Mouse (Mus musculus) embryo, embryonic 11.5 days (tissue): ENCODE data around the gene Dnal1.
A peak's percentile ranks its signal among the peaks of the same experiment; 100 is the strongest.

ENCODE experiments used
- DNase-seq: peaks from one replicate; pipeline ENCODE4 v3.0.0-alpha.2; 2012; ENCODE audit warnings: low read depth, low spot score

Dnal1 gene

DNA sequence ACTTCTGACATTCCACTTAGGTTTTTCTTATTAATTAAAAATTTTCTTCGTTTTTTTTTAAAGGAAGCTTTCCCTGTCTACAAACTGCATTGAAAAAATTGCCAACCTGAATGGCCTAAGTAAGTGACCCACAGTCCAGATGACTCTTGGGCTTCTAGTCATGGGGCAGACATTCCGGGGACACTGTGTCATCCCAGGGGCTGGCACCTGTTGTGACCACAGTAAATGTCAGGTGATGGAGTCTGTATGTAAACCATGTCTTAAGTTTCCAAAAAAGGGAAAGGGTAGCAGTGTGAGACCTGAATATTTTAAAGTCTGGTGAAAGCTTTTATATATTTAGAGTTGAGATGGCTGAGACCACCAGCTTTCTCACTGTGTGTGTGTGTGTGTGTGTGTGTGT lies 12.7 kb downstream of the Dnal1 start:
- no peak for DNase-seq

DNA sequence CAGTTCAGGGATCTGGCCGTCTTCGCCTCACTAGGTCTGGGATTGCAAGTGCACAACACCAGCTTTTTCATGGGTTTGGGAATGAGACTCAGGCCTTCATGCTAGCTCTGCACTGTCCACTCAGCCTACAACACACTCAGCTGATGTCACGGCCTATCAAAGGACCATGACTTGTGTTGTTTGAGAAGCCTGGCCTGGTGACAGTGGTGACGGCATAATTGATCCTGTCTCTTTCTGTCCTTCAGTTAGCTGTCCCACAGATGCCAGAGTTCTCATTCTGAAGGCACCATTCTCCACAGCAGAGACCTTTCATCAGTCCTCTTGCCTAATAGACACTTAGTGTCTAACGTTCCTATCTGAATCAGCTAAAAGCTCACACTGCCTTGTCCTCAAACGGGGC lies 14.4 kb downstream of the Dnal1 start:
- no peak for DNase-seq

DNA sequence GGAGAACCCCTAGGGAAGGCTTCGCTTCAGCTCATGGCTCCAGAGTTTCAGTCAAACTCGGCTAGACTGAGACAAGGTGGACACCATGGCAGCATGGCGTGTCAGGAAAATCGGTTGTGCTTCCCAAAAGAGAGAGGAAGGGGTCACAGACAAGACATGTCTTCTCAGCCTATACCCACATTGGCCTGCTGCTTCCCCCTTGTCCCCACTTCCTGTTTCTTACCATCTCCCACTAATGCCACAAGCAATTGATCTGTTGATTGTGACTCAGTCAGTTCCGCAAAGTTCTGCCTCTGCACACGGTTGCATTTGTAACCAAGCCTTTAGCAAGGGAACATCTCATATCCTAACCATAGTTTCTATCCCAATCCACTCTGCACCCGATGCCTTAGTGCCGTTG lies 15.8 kb downstream of the Dnal1 start:
- DNase-seq, result no peak

DNA sequence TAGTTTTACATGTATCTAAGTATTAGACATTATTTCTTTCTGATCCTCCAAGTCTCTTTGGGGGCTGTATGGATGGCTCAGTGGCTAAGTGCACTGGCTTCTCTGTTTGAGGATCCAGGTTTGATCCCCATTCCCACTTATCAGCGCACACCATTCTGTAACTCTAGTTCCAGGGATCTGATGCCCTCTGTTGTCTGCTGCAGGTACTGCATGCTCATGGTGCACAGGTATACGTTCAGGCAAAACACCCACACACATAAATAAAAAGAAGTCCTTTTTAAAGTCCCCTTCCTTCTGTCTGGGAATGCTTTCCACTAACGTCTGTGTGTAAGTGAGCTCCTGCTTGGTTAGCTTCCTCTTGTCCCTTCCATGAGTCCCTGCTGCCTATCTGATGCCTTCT lies 18.1 kb downstream of the Dnal1 start:
- no peak for DNase-seq

DNA sequence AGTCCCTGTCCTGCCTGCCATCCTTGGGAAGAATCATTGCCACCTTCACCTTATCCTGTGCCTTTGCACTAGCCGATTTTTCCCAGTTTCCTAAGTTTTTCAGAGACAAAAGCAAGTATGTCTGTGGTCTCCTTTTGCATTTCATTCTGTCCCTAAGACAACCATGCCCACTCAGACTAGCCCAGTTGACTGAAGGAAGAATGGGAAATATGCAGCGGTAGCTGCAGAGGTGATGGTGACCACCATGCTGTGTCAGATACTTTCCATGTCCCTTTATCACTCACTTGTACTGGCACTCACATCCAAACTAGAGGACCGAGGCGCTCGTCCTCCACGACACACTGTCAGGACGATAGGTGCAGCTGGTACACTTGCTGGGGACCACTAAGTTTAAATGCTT lies 23.0 kb downstream of the Dnal1 start:
- DNase-seq, result no peak

DNA sequence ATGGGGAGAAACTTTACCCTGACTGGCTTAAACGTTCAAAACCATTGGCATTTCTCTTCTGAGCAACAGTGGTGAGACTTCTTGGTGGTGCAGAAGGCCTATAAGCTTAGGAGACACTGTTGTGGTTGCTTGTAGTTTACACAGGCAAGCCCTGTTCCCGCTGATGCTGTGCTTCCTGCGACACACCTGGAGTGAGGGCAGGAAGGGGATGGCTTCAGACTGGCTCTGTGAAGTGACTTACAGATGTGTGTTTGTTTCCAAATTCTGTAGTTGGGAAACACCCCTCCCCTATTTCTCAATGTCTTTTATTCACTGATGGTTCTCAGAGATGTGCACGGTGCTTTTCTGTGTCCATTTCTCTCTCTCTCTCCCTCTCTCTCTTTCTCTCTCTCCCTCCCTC lies 26.0 kb downstream of the Dnal1 start:
- DNase-seq, result no peak

DNA sequence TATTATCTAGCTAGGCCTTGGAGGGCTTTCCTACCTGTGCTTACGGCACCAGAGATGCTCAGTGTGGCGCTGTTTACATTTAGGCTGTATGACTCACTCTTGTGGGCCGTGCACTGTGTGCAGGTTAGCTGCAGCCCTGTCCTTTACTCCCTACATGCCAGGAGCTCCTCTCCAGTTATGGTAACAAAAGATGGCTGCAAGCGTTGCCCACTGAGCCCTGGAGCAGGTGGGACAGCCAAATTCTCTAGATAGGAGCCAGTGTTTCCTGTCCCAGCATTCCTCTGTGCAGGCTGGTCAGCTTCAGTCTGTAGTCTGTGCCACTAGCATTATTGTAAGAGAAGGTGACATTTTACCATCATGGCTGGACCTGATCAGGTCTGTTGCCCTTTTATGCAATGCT lies 27.1 kb downstream of the Dnal1 start:
- DNase-seq, result no peak

DNA sequence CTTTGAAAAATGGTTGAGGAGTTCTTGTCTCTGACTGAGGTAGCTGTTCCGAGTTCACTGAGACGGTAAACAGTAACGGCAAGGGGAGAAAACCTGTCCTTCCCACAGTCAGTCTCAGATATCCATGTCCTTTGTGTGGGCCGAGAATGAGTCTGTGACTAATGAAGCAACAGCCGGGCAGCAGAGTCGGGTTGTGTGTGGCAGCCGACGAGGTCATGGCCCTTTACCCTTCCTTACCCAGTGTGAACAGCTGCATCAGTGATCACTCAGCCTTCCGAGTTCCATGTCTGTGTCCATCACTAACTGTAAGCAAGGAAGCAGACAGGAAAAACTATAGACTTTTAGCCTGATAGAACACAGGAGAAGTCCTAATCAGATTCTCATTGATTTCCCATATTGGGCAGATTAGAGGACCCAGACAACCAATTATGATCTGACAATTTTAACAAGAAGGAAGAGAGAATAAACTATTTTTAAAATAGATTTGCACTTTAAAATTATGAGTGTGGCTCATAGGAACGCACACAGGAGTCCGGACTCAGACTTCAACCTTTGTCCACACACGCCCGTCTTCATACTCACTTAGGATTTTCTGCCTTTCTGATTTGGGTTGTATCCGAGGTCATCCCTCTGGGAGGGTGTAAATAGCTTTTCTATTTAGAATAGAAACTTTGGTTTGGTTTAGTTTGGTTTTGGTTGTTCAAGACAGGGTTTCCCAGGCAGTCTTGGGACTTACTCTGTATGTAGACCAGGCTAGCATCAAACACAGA lies 28.3 kb downstream of the Dnal1 start:
- DNase-seq, result no peak

DNA sequence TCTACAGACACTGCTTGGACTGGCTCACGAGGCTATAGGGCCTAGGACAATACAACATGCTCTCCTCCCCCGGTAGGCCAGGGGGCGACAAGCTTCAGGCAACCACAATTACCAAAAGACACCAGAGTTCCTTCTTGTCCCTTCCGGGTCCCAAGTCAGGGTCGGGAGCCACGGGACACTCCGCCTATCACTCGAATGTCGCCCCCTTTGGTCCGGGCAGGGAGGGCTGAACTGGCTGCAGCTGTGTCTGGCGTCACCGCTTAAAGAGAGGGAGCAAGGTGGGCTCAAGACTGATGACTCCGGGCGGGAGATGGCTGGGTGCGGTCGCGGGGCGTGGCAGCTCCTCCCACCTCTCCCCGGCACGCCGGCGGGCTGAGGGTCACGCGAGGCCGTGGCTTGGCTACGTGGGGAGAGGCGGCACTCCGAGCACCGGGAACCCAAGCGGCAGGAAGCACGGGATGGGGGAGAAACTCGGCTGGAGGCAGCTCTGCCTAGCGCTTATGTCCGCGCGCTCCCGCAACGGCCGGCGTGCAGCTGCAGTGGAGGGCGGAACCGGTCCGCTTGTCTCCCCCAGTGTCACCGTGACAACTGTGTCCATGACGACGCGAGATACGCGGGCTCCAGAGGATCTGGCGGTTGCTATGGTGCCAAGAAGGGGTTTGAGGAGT lies 33.9 kb downstream of the Dnal1 start, which contains the start of gene Pnma1:
Pnma1 (minus strand) TSS at position 536 of the 668 bp plus-strand sequence.
- DNase-seq, result peak; percentile 67

DNA sequence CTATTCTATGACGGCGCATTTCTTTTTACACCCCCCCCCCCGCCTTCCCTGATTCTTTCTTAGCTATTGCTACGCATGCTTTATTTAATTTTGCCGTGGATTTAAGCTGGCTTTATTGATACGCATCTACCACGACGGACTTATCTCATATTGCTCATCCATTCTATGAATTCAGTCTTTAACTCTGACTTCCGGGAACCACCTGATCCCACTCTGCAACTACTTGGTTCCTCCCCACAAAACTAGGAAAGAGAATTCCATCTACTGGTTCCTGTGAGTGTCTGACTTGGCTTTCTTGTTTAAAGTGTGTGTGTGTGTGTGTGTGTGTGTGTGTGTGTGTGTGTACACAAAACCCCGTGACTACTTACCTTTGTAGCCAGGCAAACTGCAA lies 34.5 kb downstream of the Dnal1 start:
- no peak for DNase-seq

DNA sequence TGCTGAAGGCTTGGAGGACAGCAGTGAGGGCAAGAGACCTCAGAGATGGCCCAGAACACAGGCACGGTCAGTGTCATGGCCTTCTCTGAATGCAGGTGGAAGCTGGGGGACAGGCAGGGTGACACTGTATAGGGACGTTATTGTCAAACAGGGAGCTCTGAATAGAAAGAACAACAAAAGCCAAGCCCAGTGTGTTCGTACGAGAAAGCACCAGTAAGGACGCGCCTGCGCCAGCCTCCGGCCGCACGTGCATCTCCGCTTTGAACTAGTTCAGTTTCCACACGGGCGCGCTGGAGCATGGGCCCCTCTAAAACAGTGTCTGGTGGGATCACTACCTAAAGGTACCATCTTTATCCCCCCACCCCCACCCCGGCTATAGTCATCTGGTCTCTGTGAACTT lies 35.8 kb downstream of the Dnal1 start:
- no peak for DNase-seq

DNA sequence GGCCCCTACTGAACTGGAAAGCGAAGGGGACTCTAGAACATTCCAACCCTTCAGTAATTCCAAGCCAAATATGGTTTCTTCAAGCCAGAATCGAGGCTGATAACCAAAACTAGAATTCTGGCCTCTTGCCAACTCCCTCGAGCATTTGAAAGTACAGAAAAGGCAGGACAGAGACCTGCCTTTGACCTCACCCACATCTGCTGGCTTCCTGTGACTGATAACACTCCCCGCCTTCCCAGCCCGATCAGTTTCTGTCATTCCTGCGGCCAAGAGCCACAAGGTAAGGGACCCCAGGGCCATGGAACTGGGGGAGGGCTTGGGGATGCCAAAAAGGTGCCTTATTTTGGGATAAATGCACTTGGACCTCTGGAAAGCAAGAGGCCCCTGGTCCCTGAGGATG lies 36.8 kb downstream of the Dnal1 start:
- DNase-seq, result no peak

DNA sequence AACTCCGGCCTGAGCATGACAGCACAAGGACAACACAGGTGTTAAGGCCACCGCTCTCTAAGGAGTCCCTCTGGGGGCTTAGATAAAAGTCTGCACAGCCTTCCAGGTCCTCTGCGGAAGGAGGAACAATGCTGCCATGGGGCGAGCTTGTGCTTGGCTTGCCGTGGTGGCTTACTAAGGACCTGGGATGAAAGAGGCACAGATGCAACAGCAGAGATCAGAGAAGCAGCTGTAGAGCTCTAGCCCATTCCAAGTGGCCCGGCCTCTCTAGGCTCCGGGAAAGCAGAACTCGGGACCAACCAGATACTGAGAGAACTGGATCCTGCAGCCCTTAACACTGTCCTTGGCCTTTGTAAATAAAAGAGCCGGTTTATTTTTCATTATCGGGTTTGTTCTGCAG lies 37.7 kb downstream of the Dnal1 start:
- no peak for DNase-seq

DNA sequence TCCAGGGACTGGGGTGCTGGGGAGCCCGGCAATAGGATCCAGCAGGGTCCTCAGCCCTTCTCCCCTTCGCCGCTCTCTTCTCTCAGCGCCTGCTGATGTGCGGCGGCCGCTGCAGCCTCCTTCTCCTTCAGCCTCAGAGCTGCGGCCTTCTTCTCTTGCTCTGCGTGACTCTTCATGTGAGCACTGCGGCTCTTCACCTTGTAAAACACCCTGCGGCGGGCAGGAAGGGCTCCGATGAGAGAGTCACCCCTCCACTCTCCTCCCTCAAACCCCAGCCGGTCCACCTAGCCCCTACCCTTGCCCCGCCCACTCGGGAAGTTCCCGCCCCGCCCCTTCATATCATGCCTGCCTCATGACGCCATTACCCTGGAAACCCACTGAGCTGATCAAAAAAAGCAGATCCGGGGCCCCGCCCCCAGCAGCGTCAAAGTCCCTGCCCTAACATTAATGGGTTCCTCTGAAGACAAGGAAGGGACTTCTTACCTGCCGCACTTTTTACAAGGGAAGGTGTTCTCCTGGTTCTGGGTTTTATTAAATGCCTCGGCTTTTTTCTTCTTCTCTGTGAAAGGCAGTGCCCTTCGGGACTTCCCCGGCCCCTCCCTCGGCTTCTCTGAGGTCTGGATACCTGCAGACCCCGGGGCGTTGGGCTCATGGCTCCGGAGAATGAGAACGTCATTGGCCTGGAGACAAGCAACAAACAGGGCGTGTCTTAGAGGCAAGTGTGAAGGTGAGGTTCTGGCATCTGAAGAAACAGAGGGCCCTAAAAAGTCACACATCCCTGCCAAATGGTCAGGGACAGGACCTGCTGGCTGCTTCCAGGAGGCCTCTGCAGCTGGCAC lies 38.4 kb downstream of the Dnal1 start:
- DNase-seq, result no peak

DNA sequence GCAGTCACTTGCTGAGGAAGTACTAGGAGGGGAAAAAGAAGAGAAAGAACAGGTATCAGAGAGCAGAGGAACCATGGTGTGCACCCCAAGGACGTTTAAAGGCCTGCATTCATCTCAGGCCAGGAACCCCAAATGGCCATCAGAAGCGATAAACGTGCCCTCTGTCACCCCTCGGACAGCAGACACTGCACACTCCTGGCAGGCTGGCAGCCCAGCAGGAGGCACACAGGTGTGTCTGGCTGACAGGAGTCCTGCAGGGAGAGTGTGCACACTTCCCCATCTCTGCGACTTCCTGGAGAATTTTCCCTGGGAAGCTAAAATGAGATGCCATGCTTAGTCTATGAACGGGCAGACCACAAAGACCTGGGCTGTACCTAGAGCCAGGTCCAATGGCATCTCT lies 39.2 kb downstream of the Dnal1 start:
- no peak for DNase-seq

DNA sequence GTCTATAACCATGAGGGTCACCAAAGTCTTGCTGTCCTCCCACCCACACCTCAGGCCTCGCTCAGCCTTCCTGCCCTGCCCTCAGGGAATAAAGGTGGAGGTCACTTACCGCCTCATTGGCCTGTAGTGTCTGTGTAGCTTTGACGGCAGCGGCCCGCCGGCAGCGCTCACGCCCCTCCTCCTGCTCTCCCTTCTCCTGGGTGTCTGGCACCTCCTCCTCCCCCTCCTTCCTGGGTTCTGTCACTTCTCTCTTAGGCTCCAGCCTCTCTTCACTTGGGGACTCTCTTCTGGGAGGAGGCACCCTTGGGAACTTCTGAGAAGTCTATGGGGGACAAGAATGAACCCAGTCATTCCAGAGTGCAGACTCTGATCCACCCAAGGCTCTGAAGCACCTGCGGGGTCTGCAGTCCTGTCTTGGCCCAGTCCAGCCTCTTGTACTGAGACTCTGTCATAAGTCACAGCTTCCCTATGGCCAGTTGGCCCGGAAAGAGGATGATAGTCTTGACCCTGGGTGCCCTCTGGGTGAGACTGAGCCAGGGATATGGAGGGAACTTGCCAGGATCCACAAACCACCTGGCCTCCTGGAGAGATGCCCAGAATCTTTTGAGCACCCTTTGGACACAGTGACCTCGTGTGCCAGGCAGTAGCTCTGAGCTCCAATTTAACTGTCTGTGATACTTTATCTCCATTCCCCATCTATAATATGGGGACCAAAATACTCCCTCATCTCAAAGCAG lies 40.8 kb downstream of the Dnal1 start:
- DNase-seq, result no peak

DNA sequence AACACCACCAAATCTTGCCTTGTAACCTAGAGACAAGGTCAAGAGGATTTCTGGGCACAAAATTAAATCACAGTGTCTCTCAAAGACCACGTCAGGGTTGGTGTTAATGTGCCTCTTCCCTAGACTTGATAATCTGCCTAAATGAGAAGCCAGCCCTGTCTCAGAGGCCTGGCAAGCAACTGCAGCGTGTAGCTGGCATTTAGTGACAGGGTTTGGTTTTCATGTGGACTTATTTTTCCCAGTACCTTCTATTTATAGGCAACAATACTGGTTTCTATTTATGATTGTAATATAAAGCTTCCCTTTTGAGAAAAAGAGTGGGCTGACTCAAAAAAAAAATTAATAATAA lies 41.3 kb downstream of the Dnal1 start:
- DNase-seq, result no peak

DNA sequence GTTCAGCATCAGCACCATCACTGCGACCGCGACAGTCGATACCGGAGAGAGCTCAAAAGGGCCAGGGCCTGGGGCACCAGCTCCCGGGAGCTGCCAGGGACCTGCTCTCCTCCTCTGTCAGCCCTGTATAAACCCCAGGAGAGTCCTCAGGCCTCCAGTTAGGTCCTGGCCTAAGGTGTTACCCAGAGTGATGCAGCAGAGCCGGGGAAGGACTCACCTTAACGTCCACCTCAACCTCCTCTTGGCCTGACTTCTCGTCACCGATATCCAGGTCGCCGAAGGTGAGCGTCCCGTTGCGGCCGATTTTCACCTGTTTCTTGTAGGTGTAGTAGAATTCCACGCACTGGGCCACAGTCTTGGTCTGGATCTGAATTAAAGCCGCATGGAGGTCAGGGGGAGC lies 42.0 kb downstream of the Dnal1 start:
- DNase-seq, result no peak

DNA sequence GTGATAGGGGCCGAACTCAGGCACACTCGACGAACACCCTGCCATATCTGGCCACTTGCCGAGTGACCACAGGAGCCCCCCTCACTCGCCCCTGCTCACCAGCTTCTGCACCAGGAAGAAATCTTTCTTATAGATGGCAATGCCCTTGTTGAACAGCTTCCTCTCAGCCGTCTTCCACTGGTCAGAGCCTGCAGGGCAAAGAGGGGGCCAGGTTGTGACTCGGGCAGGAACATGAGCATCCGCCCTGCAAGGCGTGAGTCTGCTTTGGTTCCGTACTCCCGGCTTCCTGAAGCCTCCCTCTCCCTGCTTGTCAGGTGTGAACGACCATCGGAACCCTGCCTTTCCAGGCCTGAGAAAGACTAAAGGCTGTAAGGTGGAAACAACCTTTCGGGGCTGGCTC lies 44.0 kb downstream of the Dnal1 start:
- no peak for DNase-seq

DNA sequence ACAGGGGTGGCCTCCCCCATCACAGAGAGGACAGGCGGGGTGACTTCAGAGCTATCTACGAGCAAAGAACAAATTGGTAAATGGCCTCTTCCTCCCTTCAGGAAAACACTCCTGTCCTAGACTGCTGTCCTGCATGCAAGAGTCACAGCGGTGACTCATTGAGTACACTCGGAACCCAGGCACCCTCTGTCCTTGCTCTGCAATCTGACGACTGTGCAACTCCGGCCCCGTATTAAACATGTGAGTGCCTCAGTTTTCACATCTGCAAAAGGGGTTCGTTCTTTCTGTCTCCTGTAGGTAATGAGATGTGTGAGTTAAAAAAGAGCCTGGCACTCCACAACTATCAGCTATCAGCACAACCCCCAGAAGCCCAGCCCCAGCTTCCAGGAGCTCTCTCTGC lies 46.3 kb downstream of the Dnal1 start:
- DNase-seq, result no peak

DNA sequence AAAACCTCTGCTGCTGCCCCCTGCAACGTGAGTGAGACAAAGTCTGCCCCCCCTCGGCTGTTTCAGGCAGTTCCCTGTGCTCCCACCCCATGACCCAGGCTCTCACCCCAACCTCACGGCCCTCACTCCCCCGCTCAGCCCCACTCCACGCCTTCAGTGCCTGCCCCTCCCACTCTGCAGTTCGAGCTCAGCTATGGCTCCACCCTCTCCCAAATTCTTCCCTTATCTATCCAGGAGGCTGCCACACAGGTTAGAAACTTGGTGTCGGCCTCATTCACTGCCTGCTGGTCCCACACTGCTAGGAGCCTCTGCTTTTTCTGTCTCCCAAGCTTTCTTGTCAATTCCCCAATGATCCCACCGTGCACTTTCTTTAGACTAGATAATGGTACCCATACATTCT lies 47.0 kb downstream of the Dnal1 start:
- DNase-seq, result no peak
